Mouse (Mus musculus): ENCODE measurements at regions not wholly inside any gene's neighbourhood (a gene's known extent, or its start where the extent isn't known, plus 50 kb on each side); places are given as distances from the start of the nearest gene placed in this dataset.

DNA sequence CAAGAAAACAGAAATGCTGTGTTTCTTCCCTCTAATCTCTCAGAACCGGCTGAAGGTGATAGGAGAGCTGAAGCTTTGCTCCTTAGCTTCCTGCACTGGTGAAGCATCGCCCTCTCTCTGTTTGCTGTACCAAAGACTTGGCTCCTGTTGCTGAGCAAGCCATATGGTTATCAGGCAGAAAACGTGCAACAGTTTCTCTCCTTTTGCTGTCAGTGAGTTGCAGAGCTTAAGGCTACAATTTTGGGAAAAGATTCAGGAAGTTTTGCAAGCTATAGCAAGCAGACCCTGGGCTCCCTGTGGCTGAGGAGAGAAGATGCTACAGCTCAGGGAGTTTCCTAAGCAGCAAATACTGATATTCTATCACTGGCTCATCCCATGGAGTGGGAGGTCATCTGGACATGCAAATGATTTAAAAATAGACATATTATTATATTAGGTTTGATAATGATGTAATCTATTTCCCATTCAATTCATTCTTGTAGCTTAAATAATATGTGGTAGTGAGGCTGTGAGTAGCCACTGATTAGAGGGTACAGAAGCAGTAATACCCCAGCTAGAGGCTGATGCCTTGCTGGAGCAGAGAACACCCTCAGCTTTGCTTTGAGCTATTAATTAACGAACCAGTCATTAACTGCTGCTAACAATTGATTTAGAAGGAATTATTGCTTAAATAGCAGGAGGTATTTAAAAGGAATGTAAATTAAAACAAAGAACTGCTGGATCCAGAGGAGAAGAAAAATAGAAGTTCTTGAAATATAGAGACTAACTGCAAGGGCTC, 240.1 kb upstream of the Emcn start:
- DNase-seq (ENCODE audit: low read depth, low spot score) = no peak

DNA sequence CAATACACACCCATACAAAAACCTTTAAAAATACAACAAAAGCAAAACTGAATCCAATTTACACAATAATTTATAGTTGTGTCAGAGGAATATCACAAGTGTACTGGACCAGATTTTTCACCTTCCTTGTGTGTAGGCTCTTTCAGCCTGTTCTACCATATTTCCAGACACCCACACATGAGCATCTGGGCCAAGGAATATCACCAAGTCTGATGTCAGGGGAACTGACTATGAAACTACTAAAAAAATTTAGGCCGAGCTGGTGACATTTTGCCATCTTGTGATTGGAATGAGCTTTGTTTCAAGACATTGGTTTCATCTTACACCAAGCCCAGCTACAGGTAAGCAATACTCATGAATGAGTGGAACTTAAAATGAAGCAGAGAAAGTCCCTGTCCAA, 234.9 kb upstream of the Emcn start:
- DNase-seq (ENCODE audit: low read depth, low spot score) = no peak

DNA sequence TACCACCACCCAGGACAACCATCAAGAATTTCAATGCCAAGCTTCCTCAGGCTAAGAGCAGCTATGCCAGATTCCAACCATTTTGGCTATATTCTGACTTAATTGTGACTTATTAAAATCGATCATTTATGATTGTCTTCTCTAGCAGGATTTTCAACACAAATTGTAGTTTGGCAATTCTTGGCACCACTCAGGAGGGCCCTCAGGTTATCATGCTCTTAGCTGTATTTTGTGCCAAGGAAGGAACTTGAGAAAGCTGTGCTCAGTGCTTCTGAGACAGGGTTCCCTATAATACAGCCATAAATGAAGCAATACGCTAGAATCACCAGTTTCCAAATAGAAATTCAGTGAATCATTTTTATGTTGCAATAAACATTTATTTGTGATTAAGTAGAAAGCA, 232.7 kb upstream of the Emcn start:
- DNase-seq (ENCODE audit: low read depth, low spot score) = no peak

DNA sequence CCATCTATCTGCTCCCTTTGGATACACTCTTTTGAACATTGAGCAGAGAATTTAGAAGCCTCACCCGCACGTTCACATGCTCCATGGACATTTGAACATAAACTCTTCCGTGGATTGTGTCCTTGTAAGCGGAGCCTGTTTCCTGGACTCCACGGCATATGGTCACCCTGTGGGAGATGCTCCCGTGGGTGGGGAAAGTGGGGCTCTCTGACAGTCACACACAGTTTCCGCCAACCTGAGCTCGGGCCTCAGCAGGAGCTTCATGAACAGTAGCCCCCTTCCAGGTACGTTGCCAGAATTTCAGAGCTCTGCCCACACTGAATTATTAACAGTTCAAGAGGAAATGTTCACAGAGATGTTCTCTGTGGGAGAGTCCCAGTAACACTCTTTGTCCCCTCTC, 231.1 kb upstream of the Emcn start:
- DNase-seq (ENCODE audit: low read depth, low spot score) = no peak

DNA sequence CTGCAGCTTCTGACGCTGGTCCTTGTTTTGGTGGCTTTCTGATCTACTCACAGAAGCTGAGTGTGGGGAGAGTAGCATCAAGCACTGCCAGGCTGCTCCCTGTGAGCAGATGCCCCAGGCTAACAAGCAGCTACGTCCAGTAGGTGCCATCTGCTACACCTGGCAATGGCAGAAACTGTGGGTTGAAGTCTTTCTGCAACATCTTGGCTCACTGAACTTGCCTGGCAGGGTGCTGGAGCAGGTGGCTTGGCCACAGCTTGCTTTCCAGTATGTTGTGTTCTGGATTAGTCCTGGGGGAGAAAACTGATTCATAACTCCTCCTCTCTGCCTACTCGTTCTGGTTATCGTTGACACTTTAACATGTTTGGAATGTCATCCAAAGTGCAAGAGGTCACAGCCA, 230.4 kb upstream of the Emcn start:
- DNase-seq (ENCODE audit: low read depth, low spot score) = peak; percentile 4

DNA sequence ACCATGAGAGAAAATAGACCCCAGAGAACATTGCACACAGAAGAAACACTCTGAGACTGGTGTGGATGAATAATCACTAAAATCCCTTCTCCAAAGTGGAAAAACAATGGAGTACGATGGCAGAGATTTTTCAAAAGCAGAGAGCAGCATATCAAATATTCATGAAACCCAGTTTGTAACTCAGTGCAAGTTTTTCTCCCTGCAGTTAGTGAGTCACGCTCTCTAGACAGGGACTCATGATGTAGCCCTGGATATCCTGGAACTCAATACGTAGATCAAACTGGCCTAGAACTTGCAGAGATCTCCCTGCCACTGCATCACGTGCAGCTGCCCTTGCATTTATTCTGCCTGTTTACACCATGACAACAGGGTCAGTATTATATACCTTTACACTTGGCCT, 210.9 kb upstream of the Emcn start:
- DNase-seq (ENCODE audit: low read depth, low spot score) = no peak

DNA sequence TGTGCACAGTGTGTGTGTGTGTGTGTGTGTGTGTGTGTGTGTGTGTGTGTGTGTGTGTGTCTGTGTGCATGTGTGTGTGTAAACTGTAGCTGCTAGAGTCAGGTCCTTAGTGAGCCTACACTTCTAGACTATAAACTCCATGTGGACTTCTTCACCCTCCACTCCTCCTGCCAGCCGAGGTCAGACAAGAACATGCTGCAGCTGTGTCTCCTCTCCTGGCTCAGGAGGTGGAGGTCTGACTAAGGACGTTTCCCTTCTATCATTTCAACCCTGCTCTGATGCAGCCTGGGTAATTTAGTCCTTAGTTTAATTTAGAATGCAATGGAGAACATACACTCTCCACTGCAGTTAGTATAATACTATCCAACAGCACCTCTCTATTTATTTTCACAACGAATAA, 198.8 kb upstream of the Emcn start:
- DNase-seq (ENCODE audit: low read depth, low spot score) = no peak

DNA sequence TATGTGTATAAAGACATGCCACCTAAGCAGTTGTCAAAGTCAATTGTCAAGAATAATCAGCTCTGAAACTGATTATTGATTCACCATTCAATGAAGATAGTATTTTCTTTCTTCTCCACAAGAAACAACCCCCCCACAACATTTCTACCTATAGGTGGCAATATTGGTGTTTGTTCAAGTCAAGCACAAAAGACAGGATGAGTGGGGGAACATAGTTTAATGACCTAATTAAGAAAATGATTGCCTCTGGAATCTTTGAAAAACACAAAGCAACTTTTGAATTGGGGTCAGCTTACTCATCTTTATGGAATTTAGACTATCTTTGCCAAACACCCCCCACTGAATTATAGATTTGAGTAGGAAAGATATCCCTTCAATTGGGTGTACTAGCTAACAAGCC, 194.8 kb upstream of the Emcn start:
- no peak for DNase-seq (ENCODE audit: low read depth, low spot score)

DNA sequence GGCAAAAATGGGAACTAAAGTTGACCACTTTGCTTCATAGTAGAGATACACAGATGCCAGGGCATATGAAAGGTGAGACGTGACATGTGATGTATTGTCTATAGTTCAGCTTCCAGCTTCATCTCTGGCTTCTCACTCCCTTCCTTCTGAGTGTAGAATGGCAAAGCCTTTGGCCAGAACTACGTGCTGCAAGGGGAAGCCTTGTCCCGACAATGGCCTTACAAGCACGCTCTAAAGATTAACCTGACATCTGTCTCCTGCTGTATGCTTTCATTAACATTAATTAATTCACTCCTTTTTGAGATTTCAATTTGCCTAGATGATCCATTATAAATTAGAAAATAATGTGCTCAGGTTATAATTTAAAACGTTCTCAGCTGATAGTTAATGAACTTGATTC, 193.5 kb upstream of the Emcn start:
- no peak for DNase-seq (ENCODE audit: low read depth, low spot score)

DNA sequence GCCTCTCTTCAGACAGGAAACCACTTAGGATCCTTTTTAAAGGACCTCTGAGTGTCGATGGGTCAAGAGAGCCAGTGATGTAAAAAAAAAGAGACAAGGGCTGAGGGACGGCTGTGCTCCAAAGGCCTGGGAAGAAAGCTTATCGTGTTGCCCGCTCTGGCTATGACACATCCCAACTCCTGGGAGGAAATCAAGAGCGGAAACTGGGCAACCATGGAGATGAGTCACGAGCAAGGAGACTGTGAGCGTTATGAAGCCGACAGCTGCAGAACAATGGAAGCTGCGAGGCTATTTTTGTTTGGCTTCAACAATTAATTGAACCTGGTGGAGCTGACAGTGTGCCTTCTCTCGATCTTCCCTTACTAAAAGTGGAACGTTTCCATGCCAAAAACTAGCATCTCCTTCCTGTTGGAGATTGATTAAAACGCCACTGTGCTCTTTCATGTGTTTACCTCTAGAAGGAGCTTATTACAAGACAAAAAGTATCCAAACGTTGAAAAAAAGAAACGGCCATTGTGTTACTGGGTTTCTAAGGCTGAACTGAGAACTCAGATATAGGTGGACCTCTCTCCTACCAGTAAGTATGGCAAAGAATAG, 190.4 kb upstream of the Emcn start:
- DNase-seq (ENCODE audit: low read depth, low spot score) = peak; percentile 44

DNA sequence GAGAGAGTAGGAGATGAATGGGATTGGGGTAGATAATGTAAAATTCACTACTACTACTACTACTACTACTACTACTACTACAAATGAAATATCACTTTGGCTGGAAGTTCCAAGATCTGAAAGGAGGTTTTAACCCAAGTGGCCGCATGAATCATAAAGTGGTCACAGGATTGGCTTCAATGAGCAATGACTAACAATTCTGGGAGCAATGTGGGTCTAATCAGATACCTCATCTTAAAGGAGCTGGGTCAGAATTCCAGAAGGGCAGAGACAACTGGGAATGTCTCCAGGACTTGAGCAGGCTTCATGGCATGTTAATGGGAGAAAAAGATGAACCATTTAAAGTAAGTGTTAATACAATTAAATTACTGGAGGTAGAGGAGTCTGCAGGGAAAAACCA, 189.4 kb upstream of the Emcn start:
- peak; percentile 6 for DNase-seq (ENCODE audit: low read depth, low spot score)

DNA sequence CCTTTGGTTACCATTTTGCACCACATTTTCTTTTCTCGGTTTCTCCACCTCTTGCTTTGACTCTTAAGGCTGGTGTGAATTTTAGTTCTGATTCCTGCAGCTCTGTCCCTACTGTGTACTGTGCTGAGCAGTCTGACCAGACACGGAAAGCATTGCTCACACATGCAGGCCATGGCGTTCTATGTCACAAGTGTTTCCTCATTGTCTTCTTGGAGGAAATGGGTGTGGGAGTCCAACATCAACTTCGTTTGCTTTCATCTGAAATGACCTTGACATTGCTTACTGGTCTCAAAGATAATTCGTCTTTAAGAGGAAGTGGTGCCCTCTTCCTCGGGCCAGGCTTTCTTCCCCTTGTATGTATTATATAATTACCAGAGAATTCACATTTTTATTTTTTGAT, 187.6 kb upstream of the Emcn start:
- DNase-seq (ENCODE audit: low read depth, low spot score) = no peak

DNA sequence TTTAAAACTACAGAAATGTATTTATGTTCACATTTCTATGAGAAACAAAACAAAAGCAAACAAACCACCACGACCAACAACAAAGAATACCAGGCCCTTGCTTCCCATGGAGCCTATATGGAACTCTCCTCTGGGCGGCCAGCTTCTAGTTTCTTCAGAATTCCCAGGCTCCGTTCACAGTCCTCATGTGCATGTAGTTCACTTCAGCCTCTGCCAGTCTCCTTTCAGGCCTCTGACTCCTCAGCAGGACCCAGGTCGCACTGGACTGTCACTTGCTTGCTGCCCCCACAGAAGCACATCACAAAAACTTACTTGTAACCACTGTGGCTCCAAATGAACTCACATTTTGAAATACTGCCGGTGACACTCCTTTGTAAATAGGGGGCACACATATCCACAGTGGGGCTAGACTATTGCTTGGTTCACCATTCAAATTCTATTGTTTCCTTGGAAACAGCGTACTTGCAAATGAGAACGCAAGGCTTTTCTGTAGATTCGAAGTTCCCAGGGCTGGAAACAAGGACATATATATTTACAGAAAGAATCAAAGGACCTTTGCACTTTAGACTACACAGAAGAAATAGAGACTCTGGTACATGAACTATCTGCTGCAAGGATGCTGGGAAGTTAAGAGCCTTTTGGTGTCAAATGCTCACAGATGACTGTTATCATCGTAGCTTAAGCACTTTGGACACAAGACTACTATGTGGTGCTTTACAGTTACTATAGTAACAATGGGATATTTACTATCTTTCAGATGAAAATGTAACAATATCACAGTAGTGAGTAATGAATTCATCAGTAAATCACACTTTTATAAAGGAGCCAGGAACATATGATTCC, 186.4 kb upstream of the Emcn start:
- no peak for DNase-seq (ENCODE audit: low read depth, low spot score)

DNA sequence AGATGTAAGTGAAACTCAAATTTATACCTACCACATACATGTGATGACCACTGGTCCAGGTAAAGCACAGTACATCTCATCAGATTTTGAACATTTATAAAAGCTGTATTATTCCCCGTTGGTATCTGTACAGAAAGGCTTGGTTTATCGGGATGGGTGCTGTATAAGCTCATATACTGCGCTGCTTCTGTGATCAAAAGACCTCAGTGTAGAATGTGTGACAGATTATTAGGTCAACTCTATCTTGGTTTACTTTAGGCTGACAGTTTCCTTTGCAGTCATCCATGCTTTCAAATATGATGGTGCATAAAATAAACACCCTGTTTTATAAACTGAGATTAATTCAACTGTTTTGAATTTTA, 185.8 kb upstream of the Emcn start:
- no peak for DNase-seq (ENCODE audit: low read depth, low spot score)

DNA sequence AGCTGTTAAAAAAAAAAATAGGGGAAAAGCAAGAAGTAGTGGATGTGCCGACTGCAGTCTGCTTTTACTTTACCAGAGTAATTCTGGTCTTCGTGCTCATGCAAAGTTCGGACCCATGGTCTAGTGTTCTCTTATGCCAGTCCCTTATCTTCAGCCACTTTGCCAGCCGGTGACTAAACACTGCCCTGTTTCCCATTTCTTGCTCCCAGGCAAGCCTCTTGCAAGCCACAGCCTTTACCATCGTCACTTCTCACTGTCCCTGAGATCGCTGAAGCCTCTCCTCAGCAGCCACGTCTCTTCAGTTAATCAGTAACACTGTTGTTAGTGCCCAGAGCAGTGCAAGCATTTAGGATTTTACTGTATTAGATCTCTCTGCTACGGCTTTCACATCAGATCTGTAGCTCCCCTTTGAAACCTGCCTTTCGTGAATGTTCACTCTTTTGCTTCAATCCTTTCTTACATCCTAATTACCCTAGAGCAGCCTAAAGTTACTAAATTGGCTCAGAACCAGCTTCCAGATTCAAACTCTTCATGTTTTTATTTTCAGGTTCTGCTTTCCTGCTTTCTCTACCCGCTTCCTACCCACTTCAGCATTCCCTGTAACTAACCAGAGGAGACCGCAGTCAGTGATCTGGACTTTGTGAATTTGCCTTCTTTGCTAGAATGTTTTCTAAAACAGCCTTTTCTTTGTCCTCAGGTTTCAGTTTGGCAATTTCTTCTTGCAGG, 184.5 kb upstream of the Emcn start:
- DNase-seq (ENCODE audit: low read depth, low spot score) = no peak

DNA sequence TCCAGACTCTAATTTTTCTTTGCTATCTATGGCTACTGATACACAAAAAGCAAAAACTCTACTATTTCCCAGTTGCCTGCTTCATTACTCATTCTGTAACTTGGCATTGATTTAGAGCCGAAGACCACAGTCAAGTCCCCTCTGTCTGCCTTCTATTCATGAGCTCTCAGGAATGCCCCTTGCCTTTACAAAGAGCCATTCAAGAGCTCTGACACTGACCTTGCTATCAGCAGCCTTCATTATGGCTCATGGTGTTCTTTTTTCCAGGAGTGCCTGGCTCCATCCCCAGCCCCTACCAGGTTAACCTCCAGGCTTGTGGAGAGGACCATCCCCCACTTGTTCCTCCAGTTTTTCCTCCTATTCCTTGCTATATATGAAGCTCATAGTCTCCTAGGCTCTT, 151.8 kb upstream of the Emcn start:
- no peak for DNase-seq (ENCODE audit: low read depth, low spot score)

DNA sequence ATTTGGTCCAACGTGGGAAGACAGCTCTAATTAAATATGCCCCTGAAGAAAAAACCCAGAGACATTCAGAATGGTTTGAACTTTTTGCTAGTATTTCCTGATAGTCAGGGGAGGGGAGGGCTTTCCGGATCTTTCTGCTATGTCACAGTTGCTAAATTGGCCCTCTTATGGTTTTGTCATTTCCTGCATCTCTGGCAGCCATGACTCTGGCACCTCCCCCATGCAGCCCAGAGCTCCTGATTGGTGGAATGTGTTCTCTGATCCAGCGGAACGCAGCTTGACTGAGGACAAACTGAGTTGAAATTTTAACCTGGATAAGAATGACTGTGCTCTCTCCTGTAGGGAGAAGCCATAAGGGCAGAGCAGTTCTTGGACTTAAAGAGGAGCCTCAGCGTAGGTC, 150.4 kb upstream of the Emcn start:
- no peak for DNase-seq (ENCODE audit: low read depth, low spot score)

DNA sequence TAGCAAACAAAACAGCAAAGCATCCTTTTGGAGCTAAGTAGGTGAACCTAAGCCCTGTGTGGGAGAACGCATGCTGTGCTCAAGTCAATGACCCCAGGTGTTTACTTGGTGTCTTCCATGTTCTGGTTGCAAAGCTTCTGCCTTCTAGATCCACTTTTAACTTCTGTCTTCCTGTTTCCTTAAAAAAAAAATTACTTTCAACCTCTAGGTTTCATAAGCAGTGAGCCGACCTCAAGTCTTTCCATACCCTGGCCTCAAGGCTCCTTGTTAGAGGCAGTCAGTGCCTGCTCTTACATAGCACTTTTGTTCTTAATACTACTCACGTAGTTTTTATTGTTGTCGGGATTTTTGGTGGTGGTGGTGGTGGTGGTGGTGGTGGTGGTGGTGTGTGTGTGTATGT, 149.9 kb upstream of the Emcn start:
- DNase-seq (ENCODE audit: low read depth, low spot score) = no peak

DNA sequence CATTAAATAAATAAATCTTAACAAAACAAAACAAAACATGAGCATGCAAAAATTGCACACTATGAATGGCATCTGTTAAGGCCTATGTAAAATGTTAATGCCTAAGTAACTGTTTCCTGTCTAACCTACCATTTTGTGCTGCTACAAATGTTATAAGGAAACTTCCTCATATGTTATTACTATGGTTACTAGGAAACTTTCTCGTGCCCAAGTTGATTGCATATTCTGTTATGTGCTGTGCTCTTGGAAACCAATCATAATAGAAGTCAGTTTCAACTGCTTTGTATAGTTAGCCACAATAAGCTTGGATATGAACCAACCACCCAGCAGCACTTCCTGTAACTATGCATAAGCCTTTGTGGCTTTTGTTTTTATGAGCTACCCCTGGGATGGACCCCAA, 147.0 kb upstream of the Emcn start:
- no peak for DNase-seq (ENCODE audit: low read depth, low spot score)

DNA sequence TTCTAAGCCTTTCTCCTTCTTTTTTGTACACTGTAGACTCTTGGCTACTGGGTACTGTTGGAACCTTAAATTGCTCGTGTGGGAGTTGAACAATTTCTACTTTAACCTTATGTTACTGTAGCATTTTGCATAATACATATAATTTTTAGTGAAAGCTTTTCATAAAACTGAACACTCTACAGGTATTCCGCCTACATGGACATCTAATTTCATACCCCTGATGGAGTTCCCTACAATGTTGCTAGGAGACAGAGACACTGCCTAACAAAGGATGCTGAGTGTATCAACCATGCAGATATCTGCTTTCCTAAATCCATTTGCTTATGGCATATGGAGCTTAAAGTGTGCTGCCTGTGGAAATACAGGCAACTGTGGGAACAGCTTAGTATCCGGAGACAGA, 129.2 kb upstream of the Emcn start:
- DNase-seq (ENCODE audit: low read depth, low spot score) = no peak

DNA sequence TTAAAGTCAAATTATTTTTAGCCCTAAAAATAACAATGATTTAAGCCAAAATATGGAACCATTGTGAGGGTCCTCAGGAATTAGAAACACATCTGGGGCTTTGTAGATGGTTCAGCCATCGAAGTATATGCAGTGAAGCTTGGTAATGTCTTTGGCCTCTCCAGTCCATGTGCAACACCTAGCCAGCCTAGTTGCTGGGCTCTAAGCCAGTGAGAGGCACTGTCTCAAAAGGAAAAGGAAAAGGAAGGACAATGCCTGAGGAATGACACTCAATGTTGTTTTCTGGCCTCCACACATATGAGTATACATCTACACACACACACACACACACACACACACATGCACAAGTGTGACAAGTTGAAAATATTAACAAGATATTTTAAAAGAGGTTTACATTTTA, 124.8 kb upstream of the Emcn start:
- DNase-seq (ENCODE audit: low read depth, low spot score) = no peak

DNA sequence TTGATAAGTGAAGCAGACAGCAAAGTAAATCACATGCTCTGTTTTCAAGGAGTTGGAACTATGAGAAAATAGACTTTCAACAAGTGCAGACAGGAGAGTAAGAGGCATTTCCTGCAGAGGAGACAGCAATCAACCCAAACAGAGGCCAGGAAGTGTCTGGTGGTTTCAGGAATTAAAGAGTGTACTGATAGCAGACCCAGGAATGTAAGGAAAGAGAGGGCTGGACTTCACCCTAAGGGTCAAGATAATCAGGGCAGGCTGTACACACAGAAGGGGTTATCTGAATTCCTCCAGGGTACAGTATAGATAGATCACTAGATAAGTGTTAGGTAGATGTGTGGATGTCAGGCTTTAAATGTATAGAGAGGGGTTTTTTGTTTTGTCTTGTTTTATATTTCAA, 123.6 kb upstream of the Emcn start:
- DNase-seq (ENCODE audit: low read depth, low spot score) = no peak
